Mouse (Mus musculus) left cerebral cortex, adult 11 months (tissue): ENCODE data around the gene Mrtfa.

Experiments used
- DNase-seq: peaks from one replicate; pipeline ENCODE4 v3.0.0; 2022; ENCODE audit warnings: low spot score

The Mrtfa gene

GRCm38 (mm10) chr15:81155845-81156244 lies 34.7 kb downstream of the Mrtfa start:
- DNase-seq, result no peak

DNA sequence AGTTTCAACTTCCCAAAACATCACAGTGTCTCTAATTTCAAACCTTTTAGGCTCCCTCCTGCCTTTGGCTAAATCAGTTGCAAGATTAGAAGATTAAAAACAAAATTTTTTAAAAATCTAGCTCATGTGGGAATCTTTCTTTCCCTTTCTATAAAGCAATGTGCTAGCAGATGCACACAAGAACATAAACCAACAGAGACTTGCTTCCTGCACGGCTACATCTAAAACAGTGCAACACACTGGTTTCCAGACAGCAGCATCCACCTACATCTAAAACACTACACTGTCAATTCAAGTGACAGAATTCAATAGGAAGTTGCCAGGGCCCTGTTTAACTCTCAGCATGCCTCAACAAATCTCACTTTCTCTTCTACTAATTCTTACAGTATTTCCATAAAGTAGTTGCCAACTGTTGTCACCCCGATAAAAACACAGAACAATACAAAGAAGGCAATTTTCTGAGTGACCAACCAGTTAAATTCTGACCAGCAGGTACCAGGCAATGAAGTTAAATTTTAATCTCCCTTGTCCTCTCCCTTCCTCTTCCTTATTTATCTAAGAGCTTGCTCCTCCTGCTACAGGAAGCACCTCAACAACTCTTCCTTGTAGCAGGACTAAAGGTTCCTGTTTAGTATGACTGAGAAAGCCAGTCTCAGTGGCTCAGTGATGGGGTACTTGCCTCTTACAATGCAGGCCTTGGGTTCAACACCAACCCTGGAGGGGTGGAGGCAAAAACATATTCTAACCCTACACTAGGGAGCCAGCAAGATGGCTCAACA lies 35.5 kb downstream of the Mrtfa start:
- no peak for DNase-seq

DNA sequence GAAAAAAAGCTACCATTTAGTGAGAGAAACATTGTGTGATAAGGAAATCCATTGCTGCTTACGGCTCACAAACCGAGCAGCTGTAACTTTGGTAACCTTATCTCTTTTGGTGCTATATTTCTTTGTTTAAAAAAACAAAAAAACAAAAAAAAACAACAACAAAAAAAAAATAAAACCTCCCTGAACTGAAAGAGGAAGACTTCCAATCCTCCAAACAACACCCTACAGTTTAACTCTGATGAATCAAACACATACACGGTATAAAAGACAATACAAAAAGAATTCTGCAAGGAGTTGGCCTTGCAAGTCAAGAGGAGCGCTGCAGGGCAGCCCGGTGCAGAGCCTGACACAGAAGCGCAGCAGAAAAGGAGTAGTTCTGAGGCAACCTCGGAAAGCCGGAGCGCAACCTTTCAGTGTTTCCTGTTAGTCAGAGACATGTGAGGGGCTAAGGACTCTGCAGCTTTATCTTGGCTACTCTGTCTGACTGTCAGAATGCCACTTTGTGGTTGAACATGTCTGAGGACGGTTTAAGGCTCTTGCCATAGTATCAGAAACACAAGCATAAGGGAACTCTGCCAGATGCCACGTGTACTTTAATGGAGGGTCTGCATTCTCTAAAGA lies 48.5 kb downstream of the Mrtfa start:
- DNase-seq, result no peak

GRCm38 (mm10) chr15:81140004-81140403 lies 50.6 kb downstream of the Mrtfa start:
- DNase-seq, result no peak

- DNase-seq, result no peak
Measured at GRCm38 (mm10) chr15:81137298-81137697, 53.3 kb downstream of the Mrtfa start.

GRCm38 (mm10) chr15:81133781-81134180 lies 56.8 kb downstream of the Mrtfa start:
- no peak for DNase-seq

- no peak for DNase-seq
Measured at GRCm38 (mm10) chr15:81131152-81131551, 59.4 kb downstream of the Mrtfa start.

- DNase-seq, result no peak
Measured at GRCm38 (mm10) chr15:81129970-81130369, 60.6 kb downstream of the Mrtfa start.

GRCm38 (mm10) chr15:81128155-81128838 lies 62.3 kb downstream of the Mrtfa start:
- DNase-seq, result no peak

- no peak for DNase-seq
Measured at GRCm38 (mm10) chr15:81124282-81124681, 66.3 kb downstream of the Mrtfa start.

DNA sequence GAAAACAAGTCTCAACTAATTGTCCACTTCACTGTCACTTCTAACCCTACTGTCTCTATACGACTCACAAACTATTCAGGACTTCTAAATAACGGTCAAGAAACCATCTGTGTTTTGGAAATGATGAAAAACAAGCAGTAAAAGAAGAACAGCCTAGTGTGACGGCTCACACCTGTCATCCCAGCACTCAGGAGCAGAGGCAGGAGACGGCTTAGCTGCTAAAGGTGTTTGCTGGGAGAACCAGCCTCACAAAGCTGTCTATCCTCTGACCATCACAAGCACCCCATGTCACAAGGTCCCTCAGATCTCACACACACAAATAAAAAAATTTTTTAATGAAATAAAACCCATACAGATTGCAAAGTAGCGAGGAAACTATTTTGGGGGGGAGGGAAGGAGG lies 67.4 kb downstream of the Mrtfa start:
- no peak for DNase-seq

DNA sequence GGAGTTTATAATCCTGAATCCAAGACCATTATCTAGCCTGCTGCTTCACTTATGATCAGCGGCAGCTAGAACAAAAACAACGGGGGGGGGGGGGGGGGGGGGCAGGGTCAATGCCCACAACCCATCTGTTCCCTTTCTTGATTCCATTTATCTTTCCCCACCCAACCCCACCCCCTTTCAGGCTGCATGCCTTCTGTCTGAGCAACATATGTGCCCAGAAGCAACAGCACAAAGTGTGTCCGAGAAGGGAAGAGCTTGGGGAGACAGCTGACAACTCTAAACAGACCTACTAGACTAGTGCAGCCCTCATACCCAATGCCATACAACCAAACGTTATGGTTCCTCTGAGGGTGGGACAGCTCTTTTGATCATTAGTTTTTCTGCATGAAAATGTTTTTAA lies 68.0 kb downstream of the Mrtfa start:
- DNase-seq, result no peak

GRCm38 (mm10) chr15:81122078-81122477 lies 68.5 kb downstream of the Mrtfa start:
- DNase-seq, result no peak

DNA sequence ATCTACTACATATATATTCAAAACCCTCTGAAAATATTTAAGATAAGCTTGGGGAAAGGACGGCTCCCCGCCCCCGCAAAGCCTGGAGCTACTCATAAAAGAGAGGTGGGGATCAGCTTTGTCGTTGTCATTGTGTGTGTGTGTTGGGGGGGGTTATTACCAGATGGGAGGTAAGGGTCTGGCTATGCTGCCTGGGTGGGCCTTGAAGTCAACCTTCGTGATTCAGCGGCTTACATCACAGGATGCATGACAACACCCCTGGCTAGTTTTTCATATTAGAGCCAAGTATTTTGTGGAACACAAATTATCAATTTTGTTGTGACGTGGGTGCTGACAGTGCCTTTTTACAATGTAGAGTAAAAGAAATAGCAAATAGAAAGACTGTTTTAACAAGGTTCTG lies 69.6 kb downstream of the Mrtfa start:
- no peak for DNase-seq

- DNase-seq, result no peak
Measured at GRCm38 (mm10) chr15:81120140-81120539, 70.4 kb downstream of the Mrtfa start.

- DNase-seq, result no peak
Measured at GRCm38 (mm10) chr15:81118226-81118625, 72.3 kb downstream of the Mrtfa start.

DNA sequence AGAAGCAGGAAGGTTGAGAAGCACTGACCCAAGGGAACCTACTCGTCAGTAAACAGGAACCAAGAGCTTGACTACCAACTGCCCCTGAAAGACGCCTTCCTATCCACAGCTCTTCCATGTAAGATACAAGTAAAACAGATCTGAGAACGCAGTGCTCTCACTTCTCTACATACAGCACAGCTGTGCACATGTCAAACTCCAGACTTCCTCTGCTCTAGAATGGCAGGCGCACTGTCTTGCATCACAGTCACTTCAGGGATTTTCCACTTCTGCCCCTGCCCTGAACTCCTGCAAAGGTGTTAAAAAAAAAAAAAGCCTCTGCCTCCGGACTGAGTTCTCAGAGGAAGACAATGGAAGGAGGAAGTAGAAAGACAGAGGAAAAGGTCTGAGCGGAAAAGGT lies 78.0 kb downstream of the Mrtfa start:
- DNase-seq, result no peak

GRCm38 (mm10) chr15:81110315-81110714 lies 80.2 kb downstream of the Mrtfa start:
- no peak for DNase-seq

DNA sequence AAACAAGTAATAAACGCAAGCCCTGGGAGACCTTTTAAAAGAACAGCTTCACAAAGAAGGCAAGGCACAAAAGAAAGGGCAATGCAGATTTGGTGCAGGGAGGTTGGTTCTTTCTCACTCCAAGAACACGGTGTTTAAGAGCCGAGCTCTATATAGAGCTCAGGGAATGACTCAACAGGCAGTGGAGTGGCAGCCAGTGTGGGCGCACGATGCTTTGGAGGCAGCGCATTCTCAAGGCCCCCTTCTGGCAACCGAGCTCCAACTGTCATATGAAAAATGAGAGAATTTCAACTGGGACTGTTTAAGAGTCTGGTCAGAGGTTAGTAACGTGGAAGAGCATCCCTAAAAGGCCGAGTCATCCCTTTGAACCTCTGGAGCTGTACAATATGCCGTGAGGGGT lies 84.6 kb downstream of the Mrtfa start:
- DNase-seq, result peak; percentile 76

DNA sequence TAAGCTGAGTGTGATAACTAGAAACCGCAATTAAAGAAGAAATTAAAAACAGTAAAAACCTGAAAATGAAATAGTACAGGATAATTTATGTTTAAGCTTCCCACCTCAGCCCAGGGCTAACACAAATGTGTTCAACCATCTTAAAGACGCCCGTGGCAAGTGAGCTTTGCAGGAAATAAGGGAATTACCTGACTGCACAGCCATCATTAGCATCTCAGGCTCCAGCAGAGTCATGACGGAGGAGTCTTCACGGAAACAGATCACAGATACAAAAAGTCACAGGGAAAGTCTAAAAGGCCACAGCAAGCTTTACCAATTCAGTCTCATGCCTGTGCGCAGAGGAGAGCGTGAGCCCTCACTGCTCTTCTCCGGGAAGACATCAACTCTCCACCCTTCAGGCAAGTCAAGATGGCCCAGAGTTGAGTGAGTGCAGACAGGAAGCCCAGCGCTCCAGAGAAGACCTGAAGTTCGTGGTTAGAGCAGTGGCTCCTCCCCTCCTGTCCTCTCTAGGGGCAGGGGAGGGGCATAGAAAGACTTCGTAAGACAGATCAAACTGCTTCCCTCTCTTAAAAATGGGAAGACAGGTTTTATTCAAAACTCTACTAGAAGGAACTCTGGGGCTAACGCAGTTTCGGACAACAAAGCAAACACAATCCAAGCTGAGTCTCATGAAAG lies 85.8 kb downstream of the Mrtfa start:
- DNase-seq, result no peak

DNA sequence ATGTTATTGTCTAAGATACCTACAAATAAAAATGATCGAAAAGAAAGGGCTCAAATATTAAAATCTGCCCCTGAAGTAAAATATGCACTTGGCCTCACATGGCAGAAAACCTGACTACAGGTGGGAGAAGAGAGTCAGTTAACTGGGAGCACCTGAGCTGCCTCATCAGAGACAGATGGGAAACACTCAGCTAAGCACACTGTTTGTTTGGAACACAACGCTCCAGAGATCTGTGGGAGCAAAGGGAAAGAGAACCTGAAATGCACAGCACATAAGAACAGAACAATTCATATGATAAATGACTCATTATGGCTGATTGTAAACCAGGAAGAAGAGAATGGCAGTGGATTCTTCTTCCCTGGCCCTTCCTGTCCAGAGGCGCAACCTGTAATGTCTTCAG lies 87.1 kb downstream of the Mrtfa start:
- no peak for DNase-seq

DNA sequence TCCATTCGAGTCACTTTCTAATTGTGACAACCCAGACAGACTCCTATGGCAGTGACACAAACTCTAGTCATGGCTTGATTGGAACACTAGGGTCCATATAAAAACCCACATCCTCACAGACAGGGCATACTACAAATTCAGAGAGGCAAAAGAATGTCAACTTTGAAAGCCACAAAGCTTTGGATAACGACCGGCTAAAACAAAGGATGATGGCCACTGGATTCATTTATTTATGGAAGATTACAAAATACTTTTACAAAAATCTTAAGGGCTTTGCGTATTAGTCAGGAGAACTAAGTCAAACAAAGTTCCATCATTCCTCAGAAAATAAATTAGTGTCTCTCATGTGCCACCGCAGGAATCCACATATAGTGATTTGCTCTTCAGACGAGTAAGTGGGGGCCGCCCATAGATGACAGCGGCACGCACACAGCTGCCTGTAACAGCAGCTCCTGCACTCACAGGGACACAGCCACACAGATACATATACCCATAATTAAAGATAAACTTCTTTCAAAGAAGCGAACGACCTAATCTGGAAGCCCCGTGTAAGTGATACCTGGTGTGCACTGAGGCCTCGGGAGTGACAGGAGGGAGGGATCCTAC lies 88.2 kb downstream of the Mrtfa start:
- DNase-seq, result no peak
